Mouse (Mus musculus) liver, adult (tissue): ENCODE results near the gene Thbs3.

Source experiments
- GATA4 ChIP-seq: IDR thresholded peaks from 2 replicates; pipeline ENCODE4 v1.6.1; 2014; ENCODE audit warnings: mild to moderate bottlenecking, low read length; ENCODE audit not compliant: insufficient replicate concordance

Thbs3 gene

DNA sequence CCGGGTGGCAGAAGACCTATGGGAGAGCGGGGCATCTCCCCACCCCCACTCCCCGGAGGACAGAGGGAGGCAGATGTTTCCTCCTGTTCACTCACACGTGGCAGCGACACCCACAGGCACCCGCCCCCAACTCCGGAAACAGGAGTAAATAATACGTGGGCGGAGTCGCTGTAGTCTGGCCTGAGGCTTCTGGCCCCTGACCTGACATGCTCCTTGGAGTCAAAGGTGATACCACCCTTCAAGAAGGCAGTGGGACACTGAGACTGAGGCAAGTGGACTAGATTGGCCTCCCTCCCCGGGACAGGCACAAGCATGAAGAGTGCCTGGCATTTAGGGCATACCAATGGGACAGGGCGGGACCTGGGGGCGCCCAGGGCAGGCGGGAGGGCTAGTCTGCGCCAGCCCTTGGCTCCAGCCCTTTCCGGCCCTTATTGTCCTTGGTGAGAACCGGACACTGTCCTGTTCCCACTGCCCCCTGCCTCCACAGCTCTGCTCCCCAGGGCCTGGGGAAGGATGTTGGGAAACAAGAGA is 36.5 kb downstream of the Thbs3 start:
- no peak; the same call in 1 of the 2 replicates for TF ChIP-seq GATA4

DNA sequence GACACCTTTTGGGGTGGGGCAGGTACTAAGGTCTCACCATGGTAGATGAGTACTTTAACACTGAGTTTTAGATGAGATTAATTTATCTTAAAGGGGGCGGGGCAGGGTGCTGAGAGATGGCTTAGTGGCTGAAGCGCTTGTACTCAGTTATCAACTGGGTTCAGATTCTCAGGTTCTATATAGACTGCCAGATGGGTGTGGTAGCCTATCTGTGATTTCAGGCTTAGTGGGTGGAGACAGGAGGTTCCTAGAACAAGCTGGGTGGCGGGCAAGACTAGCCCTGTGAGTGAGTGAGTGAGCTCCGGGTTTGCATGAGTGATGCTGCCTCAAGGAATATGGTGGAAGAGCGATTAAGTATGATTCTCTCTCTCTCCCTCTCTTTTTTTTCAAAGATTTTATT is 40.0 kb downstream of the Thbs3 start:
- TF ChIP-seq GATA4, result no peak

DNA sequence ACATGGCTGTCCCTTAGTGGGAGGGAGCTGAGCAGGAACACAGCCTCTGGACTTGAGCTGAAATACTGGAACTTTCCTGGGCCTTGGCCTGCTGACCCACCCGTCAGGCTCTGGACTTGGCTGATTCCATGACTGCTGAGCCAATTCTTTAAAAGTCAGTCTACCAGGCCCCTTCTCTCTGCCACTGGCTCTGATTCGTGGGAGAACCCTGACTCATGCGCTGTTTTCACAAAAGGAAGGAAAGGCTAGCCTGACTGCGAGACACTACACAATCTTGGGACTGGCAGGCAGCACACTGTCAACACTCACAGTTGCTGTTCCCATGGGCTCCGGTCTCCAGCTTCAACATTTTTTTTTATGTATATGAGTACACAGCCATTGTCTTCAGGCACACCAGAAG is 41.2 kb downstream of the Thbs3 start:
- TF ChIP-seq GATA4, result no peak

DNA sequence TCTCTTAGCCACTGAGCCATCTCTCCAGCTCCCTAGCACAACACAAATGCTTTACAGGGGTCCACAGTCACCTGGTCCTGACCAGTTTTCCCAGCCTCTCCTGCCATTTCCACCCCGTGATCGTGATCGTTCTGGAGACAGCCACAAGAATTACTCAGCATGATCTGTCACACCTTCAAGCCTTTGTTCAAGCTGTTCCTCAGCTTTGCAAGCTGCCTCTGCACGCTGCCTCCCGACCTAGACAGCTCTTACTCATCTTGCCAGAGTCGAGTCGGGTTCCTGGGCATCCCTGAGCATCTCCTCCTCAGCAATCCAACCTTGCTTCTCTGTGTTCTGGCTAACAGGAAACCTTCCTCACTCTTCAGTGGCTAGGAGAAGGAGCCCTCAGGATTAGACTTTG is 44.1 kb downstream of the Thbs3 start, which contains the start of gene Dpm3:
Gene Dpm3, plus strand, starts transcription at position 283 of the 400 bp plus-strand sequence.
- TF ChIP-seq GATA4, result no peak

DNA sequence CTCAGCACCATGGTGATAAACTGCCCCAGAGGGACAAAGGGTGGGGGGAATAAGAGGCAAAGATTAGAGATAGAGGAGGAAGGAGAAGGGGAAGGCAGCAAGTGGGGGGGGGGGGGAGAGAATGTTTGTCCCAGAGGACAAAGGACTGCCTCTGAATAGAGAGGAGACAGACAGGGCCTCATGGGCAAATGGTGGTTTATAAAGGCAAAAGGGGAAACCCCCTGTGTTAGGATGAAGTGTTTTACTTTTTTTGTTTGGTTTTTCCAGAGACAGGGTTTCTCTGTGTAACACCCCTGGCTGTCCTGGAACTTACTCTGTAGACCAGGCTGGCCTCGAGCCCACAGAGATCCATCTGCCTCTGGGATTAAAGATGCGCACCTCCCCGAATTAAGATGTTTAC is 45.2 kb downstream of the Thbs3 start:
- TF ChIP-seq GATA4, result no peak

DNA sequence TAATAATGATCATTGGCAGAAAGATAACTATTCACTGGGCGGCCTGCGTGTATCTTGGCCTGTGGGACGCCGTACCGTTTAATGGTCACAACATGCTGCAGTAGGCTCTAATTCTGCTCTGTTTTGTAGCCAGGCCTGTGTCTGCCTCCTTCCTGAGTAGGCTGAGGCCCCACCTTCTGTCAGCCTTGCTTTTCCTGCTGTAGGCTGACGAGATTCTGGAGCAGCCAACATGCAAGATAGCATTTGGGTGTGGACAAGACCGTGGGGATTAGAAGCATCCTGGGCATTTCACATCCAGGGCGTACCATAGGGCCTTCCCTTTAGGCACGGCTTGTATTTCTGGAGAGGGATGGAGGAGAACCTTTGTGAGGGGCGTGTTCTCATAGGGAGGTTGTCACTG is 47.4 kb downstream of the Thbs3 start:
- TF ChIP-seq GATA4, result peak; percentile 37; the same call in 1 of the 2 replicates

DNA sequence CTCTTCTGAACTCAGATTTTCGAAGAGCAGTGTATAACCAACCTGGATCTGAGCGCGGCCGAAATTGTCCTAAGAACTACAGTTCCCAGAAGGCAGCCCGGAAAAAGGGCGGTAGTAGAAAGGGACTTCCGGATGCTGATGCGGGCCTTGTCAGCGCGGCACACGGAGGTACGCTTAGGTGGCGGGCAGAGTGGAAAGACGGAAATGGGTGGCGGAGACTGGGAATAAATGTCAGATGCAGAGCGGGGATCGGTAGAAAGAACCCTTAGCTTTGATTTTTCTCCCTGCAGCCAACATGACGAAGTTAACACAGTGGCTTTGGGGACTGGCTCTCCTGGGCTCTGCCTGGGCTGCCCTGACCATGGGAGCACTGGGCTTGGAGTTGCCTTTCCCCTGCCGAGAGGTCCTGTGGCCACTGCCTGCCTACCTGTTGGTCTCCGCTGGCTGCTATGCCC is 51.5 kb downstream of the Thbs3 start:
- no peak for TF ChIP-seq GATA4

DNA sequence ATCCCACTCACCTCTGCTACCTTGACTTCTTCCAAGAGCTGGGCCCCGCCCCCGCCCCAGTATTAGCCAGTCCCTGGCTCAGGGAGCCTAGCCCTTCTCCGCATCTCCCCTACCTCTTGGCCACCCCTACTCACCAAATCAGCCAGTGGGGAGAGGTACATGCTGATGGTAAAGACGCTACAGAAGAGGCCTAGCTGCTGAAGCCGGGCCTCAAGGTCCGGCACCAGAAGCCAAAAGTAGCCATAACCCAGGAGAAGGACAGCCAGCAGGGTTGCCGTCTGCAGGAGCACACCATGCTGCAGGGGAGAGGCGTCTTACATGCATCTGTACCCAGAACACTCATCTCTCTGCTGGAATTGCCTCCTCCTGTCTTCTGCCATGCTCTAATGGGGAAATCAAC is 53.9 kb downstream of the Thbs3 start:
- no peak for TF ChIP-seq GATA4

DNA sequence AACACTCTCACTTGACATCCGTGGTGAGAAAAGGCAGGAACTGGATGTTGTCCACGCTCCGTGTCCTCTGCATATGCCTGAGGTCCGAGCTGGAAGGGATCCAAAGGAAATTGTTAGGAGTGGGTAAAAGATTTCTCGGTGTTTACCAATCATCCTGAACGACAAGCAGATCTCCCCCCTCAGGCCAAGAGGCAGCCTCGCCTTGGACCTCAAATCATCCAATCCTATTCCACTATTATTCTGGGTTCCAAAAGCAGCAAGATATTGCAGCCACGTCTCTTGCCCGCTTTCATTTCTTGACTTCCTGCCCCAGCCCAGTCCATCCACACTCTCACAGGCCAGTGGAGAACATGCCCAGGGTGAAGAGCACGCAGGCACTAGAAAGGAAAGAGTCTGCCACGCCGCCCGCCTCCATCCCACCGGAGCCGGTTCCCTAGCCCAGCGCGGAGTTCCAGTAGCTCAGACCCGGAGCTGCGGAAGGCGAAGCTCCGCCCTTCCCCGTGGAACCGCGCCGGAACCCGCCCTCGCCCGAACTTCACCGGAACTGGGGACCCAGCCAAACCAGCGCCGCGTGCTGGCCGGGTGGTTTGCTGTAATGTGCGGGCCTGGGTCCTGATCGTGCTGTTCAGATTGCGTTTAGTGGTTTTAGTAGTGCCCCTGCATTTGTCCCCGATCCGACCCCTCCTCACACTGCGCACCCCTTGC is 55.2 kb downstream of the Thbs3 start, which contains the start of gene Slc50a1:
Gene Slc50a1, minus strand, starts transcription at position 520 of the 705 bp plus-strand sequence.
- TF ChIP-seq GATA4, result peak; percentile 8; the same call in 1 of the 2 replicates

DNA sequence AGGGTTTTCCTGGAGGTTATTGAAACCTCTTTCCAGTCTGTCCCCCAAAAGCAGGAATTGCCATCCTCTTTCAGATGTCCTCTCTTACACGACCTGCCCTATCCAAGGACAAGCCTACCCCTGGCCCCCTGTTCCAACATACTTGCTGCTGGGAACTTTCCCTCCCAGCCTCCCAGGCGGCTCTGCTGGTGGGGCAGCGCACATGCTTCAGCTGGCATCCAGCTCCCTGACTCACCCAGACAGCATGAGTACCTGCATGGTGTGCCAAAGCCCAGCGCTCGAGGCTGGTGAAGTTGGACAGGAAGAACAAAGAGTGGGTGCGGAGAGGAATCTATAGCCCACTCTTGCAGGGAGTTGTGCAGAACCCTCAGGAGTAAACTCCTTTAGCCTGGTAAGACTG is 55.9 kb downstream of the Thbs3 start:
- no peak for TF ChIP-seq GATA4

DNA sequence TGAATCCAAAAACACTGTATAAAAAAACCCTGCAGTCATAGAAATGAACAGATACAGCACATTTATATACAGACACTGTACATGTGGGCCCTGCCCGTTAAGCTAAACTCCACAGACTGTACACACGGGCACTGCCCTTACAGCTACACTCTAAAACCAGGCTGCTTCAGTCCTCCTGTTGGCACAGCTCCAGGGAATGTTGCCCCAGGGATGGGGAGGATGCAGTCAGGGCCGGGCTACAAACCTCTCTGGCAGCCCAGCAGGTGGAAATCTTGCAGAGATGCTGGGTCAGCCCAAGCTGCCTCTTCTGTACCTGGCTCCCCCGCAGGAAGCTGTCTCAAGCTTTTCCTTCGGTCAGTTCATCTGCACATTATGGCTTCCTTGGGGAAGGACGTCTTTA is 56.8 kb downstream of the Thbs3 start:
- no peak for TF ChIP-seq GATA4

DNA sequence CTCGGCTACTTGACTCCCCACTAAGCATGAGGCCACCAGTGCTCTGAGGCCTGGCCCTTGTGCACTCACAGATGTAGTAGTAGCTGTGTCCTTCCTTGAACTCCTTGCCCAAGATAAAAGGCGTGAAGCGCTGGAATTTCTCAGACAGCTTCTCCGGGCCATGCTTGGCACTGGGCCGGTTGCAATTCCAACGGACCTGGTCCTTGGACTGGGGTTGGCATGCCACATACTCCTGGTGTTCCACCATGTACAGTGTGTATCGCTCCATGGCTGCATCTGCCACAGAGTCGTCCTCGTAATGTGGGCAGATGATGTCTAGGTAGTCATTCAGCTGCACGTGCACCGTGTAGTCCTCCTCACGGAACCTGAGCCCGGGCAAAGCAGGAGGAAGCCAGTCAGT is 61.1 kb downstream of the Thbs3 start:
- TF ChIP-seq GATA4, result no peak
